Mouse (Mus musculus) MN1 (cell line): Measurements from ENCODE around the gene Gsto1.
A peak's percentile ranks its signal among the peaks of the same experiment; 100 is the strongest.

Experiments
- DNase-seq: peaks from one replicate; pipeline ENCODE4 v3.0.0-alpha.2; 2016; ENCODE audit warnings: low spot score

Gsto1 gene

GRCm38 (mm10) chr19:47857957-47858942 lies 3.5 kb downstream of the Gsto1 start:
- DNase-seq: no peak

DNA sequence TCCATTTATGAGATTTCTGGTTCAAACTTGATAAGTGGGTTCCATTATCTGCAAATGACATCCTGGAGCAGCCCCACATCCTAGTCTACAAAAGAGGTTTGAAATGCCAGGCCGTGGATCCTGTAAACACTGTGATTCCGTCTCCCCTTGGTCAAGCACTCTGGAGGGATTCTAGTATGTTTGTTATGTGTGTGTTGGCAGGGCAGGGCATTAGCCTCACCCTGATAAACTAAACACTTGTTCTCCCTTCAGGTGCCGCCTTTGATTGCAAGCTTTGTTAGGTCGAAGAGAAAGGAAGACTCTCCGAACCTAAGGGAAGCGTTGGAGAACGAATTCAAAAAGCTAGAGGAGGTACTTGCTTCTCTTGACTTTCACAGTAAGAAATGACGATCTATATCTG lies 4.4 kb downstream of the Gsto1 start:
- no peak for DNase-seq

GRCm38 (mm10) chr19:47862581-47862980 lies 7.8 kb downstream of the Gsto1 start:
- DNase-seq: no peak

- DNase-seq: no peak
Measured at GRCm38 (mm10) chr19:47864051-47864450, 9.3 kb downstream of the Gsto1 start.

- DNase-seq: no peak
Measured at GRCm38 (mm10) chr19:47864721-47865120, 10.0 kb downstream of the Gsto1 start.

GRCm38 (mm10) chr19:47865353-47865947 lies 10.7 kb downstream of the Gsto1 start, which contains the start of gene Gsto2:
TSS of gene Gsto2 (plus strand) at chr19:47865534.
- no peak for DNase-seq

GRCm38 (mm10) chr19:47867628-47868175 lies 12.9 kb downstream of the Gsto1 start:
- DNase-seq: no peak

GRCm38 (mm10) chr19:47868951-47869350 lies 14.2 kb downstream of the Gsto1 start:
- DNase-seq: no peak

DNA sequence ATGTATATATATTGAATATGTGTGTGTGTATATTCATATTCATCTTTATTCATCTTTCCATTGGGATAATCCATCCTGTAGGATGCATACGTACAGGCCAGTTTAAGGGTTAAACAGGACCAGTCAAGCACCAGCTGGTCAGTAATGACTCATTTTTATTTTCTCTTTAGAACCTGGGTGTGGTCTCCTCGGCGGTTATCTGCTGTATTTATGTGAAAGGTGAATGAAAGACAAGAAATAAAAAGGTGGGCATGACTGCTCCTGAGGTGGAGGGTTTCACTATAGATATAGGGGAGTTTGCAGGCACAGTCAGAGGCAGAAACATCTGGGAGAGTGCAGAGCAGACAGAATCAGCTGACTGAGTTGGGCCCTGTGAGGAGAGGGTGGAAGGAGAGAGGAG lies 14.7 kb downstream of the Gsto1 start:
- no peak for DNase-seq

DNA sequence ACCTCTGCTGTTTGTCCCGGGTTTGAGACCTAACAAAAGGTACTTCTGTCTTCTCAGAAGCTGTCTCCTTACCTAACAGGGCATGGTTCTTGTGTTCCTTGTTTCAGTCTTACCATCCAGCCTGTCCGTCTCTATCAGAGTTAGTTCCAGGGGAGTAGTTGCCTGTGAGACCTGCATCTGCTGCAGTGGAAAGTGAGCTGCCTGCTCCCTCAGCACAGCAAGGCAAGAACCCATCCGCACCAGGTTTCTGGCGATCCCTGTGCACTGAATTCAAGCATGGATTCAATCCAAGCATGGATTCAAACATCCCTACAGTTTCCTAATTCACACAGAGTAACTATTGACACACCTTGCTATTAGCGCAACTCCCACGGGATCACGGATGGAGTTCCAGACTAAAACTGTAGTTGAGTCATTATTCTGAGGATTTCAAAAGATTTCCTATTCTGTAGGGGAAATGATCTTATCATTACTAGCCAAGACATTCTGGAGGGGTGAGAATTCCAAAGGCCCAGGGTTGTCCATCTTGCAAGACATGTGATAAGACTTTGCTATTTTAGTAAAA lies 15.4 kb downstream of the Gsto1 start:
- no peak for DNase-seq

GRCm38 (mm10) chr19:47871515-47871914 lies 16.7 kb downstream of the Gsto1 start:
- no peak for DNase-seq

GRCm38 (mm10) chr19:47876252-47876651 lies 21.5 kb downstream of the Gsto1 start:
- DNase-seq: no peak

DNA sequence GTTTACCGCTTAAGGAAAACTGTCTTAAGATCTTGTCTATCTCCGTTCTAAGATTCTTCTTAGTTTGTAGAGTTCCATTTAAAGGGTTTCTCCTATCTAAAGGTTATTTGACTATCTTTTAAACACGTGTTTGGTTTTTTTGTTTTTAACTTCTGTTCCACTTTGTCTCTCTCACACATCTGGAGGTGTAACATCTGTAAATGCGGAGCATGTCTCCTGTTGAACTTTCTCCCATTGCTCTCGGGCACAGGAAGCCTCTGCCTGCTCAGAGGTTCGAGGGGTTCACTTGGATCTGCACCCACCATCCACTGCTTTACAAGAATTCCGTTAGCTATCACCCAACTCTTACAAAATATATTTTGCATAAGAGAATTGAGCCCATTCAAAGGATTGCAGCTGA lies 26.8 kb downstream of the Gsto1 start:
- no peak for DNase-seq

- DNase-seq: peak; percentile 89
Measured at GRCm38 (mm10) chr19:47882151-47882881, 27.5 kb downstream of the Gsto1 start.

GRCm38 (mm10) chr19:47882882-47883254 lies 28.1 kb downstream of the Gsto1 start:
- DNase-seq: no peak

DNA sequence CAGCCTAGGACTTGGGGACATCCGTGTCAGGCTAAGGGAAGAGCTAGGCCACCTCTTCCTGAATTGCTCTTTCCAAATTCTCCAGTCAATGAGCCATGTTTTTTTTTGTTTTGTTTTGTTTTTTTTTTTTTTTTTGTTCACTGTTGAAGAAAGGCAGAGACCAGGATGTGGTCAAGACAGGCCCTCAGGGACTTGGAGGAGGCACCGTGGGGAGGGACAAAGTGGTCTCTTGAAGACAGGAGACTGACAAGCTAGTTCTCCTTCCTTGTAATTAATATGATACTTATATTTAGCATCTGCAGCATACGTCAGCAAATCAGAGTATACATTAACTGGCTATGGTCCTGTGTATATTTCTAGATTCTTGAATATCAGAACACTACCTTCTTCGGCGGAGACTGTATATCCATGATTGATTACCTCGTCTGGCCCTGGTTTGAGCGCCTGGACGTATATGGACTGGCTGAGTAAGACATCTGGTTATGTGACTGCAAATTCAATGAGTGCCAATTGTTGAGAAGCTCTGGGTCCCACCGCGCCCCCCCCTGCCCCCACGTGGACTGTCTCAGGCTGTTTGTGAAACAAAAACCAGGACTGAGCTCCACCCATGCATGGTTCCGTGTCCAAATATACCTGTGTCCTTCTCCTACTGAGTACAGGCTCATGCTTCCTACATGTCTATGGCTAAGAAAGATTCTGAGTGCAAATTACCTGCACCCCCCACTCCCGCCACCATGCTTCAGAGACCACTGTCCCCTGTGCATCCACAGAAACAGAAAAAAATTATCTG lies 29.7 kb downstream of the Gsto1 start:
- DNase-seq: peak; percentile 72

DNA sequence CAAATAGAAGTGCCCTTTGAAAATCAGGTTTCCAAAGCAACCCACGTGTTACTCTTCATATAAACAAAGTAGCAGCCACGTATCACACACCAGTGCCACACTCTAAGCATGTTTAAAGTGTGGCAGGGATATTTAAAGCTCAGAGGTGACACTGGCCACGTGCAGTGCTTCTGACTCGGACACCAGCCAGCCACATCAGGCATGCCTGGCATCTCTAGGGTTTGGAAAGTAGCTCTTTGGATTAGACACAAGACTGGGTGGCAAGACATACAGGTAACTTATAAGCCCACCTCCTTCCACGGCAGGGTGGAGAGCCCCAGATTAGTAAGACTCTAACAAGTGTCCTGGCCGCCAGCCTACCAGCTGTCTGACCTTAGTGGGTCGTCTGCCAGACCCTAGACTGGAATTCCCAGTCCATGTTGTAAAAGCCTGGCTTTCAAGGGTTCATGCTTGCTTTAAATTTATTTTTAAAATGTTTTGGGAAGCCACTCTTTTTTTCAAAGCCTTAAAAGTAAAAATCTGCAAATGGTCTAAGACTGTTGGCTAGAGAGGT lies 30.5 kb downstream of the Gsto1 start:
- DNase-seq: peak; percentile 45

DNA sequence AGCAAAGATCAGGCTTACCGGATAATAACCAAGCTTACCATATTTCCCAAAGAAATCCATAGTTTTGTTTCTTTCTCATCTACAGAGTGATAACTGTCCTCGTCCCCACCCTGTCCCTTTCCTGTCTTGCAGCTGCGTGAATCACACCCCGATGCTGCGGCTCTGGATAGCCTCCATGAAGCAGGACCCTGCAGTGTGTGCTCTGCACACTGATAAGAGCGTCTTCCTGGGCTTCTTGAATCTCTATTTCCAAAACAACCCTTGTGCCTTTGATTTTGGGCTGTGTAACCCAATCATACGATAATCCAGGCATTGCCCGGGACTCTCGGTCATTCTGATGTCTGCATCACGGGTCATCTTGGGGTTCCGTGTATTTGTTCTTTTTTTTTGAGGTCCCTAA lies 31.1 kb downstream of the Gsto1 start:
- DNase-seq: no peak

- no peak for DNase-seq
Measured at GRCm38 (mm10) chr19:47886617-47887016, 31.8 kb downstream of the Gsto1 start.

GRCm38 (mm10) chr19:47887417-47887816 lies 32.6 kb downstream of the Gsto1 start:
- DNase-seq: no peak

DNA sequence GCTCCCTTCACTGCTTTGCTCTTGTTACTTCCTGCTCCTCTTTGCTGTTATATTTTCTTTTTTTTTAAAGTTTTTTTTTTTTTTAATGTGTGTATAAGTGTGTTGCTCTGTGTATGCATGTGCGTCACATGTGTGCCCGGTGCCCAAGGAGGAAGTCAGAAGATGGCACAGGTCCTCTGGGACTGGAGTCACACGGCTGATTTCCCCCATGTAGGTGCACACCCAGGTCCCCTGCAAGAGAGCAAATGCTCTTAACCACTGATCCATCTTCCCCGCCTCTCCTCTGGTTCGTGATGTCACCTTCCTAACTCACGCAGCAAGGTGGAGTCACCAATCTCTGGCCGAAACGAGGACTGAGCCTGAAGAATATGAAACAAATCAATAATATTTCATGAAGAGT lies 33.3 kb downstream of the Gsto1 start:
- no peak for DNase-seq
